Mouse (Mus musculus) spleen, adult 2 months (tissue): ENCODE measurements around the gene Ap3b1.

Experiments
- CTCF ChIP-seq: fragments of 200-500 bp; IDR thresholded peaks from 2 replicates; pipeline ENCODE4 v1.5.1; 2011; ENCODE audit warnings: mild to moderate bottlenecking, inconsistent platforms; ENCODE audit not compliant: insufficient read depth, insufficient read length, insufficient replicate concordance; ENCODE audit errors: extremely low read depth
- POLR2A ChIP-seq: fragments of 200-500 bp; IDR thresholded peaks from 2 replicates; pipeline ENCODE4 v1.6.1; 2011; ENCODE audit warnings: low read depth, low read length, inconsistent platforms

DNA sequence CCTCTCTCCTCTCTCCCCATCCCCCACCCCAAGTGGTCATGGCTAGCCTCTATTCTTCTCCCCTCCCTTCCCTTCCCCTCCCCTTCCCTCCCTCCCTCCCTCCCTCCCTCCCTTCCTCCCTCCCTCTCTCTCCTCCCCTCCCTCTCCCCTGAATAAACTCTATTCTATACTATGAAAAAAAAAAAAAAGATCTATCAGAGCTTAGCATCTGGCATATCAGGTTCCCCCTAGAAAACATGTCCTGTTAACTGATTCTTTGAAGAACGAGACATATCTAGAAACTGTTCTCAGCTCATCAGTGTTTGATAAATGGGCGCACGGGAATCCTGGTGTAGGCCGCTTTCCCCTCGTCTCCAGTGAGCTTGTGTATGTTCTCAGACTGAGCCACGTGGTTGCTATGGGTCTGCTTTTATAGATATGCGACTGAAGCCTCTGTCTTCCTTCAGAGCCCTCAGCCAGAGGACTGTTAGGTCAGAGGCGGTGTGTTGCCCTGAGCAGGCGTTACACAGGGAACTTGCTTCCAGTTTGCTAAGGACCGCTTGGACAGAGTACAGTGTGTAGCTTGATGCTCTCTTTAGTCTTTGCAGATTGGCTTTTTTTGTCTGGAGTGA lies 154.5 kb downstream of the Ap3b1 start:
- TF ChIP-seq CTCF (no peak), POLR2A (no peak)
